Mouse (Mus musculus) MEL (cell line): Measurements from ENCODE around the gene Myo1g. TPM values are rescaled to one million over a fixed set of nuclear protein-coding genes. Genes with fewer than 3 reads are reported as not detected.

ENCODE experiments used
- DNase-seq: peaks from one replicate; pipeline ENCODE4 v3.0.0; 2011; ENCODE audit warnings: low read depth, low spot score
- H3K27ac ChIP-seq: 2 replicates; pipeline ENCODE4 v1.5.1; 2012; ENCODE audit warnings: low read depth, mild to moderate bottlenecking, control low read depth, low read length, moderate library complexity; ENCODE audit not compliant: control insufficient read depth
- H3K27me3 ChIP-seq, 2 experiments: fragments of 150-350 bp in 1 of 2; sonication (generic) in 1 of 2; 2 replicates each; pipeline ENCODE4 v1.6.1; 2012; ENCODE audit warnings: low read length in 2 of 2, mild to moderate bottlenecking in 2 of 2, improper control_type of control experiment in 1 of 2, moderate library complexity in 1 of 2; ENCODE audit not compliant: insufficient read depth in 2 of 2, control insufficient read depth in 1 of 2
- H3K36me3 ChIP-seq, 2 experiments: 2 replicates each; pipeline ENCODE4 v1.6.1; 2012 to 2014; ENCODE audit warnings: low read length in 2 of 2, improper control_type of control experiment in 1 of 2, inconsistent platforms in 1 of 2, mild to moderate bottlenecking in 1 of 2; ENCODE audit not compliant: insufficient read depth in 2 of 2, control insufficient read depth in 1 of 2
- H3K4me1 ChIP-seq, 2 experiments: fragments of 150-350 bp in 1 of 2; sonication (generic) in 1 of 2; 2 replicates each; pipeline ENCODE4 v1.6.1; 2012; ENCODE audit warnings: low read length in 2 of 2, improper control_type of control experiment in 1 of 2, mild to moderate bottlenecking in 1 of 2; ENCODE audit not compliant: insufficient read depth in 2 of 2, control insufficient read depth in 1 of 2
- H3K4me3 ChIP-seq, 2 experiments: fragments of 150-350 bp in 1 of 2; sonication (generic) in 1 of 2; 2 replicates each; pipeline ENCODE4 v1.5.1; 2012; ENCODE audit warnings: low read depth in 2 of 2, low read length in 2 of 2, mild to moderate bottlenecking in 2 of 2, moderate library complexity in 2 of 2, control low read depth in 1 of 2, improper control_type of control experiment in 1 of 2; ENCODE audit not compliant: control insufficient read depth in 1 of 2, insufficient read depth in 1 of 2
- H3K79me2 ChIP-seq: 2 replicates; pipeline ENCODE4 v1.6.1; 2012; ENCODE audit warnings: mild to moderate bottlenecking, low read length, moderate library complexity; ENCODE audit not compliant: control insufficient read depth, poor library complexity, insufficient read depth
- H3K9ac ChIP-seq: 2 replicates; pipeline ENCODE4 v1.6.1; 2012; ENCODE audit warnings: low read depth, mild to moderate bottlenecking, control low read depth, low read length, moderate library complexity; ENCODE audit not compliant: control insufficient read depth, poor library complexity, severe bottlenecking
- H3K9me3 ChIP-seq: fragments of 150-350 bp; sonication (generic); replicated peaks from 2 replicates; pipeline ENCODE4 v1.6.1; 2012; ENCODE audit warnings: mild to moderate bottlenecking, low read length, improper control_type of control experiment, moderate library complexity; ENCODE audit not compliant: insufficient read depth
- BHLHE40 ChIP-seq: IDR thresholded peaks from 2 replicates; pipeline ENCODE4 v1.6.1; 2012; ENCODE audit warnings: low read depth, mild to moderate bottlenecking, inconsistent platforms, low read length, improper control_type of control experiment, borderline replicate concordance
- CHD1 ChIP-seq: IDR thresholded peaks from 2 replicates; pipeline ENCODE4 v1.6.1; 2012; ENCODE audit warnings: low read depth, mild to moderate bottlenecking, inconsistent platforms, low read length, improper control_type of control experiment
- ELF1 ChIP-seq: IDR thresholded peaks from 2 replicates; pipeline ENCODE4 v1.6.1; 2014; ENCODE audit warnings: low read depth, mild to moderate bottlenecking, inconsistent platforms, low read length, improper control_type of control experiment, moderate library complexity
- EP300 ChIP-seq, 2 experiments: IDR thresholded peaks; 2 replicates each; pipeline ENCODE4 v1.6.1; 2011; ENCODE audit warnings: improper control_type of control experiment in 2 of 2, low read length in 2 of 2, low read depth in 1 of 2, mild to moderate bottlenecking in 1 of 2
- ETS1 ChIP-seq: IDR thresholded peaks from 2 replicates; pipeline ENCODE4 v1.6.1; 2012; ENCODE audit warnings: low read depth, mild to moderate bottlenecking, inconsistent platforms, low read length, improper control_type of control experiment, moderate library complexity
- HCFC1 ChIP-seq: IDR thresholded peaks from 2 replicates; pipeline ENCODE4 v1.6.1; 2012; ENCODE audit warnings: low read depth, mild to moderate bottlenecking, inconsistent platforms, low read length, improper control_type of control experiment, moderate library complexity
- JUND ChIP-seq: IDR thresholded peaks from 2 replicates; pipeline ENCODE4 v1.6.1; 2011; ENCODE audit warnings: low read depth, mild to moderate bottlenecking, improper control_type of control experiment, low read length
- MAX ChIP-seq: IDR thresholded peaks from 2 replicates; pipeline ENCODE4 v1.6.1; 2011; ENCODE audit warnings: low read length, improper control_type of control experiment
- MAZ ChIP-seq: IDR thresholded peaks from 2 replicates; pipeline ENCODE4 v1.6.1; 2012; ENCODE audit warnings: low read depth, mild to moderate bottlenecking, inconsistent platforms, low read length, improper control_type of control experiment
- MXI1 ChIP-seq: IDR thresholded peaks from 2 replicates; pipeline ENCODE4 v1.6.1; 2011; ENCODE audit warnings: mild to moderate bottlenecking, low read depth, low read length, improper control_type of control experiment
- MYB ChIP-seq: IDR thresholded peaks from 2 replicates; pipeline ENCODE4 v1.6.1; 2011; ENCODE audit warnings: mild to moderate bottlenecking, low read depth, low read length, improper control_type of control experiment
- MYC ChIP-seq: IDR thresholded peaks from 2 replicates; pipeline ENCODE4 v1.6.1; 2011; ENCODE audit warnings: low read depth, mild to moderate bottlenecking, low read length, improper control_type of control experiment, moderate library complexity
- NELFE ChIP-seq: IDR thresholded peaks from 2 replicates; pipeline ENCODE4 v1.6.1; 2011; ENCODE audit warnings: low read depth, low read length, improper control_type of control experiment
- NRF1 ChIP-seq: IDR thresholded peaks from 2 replicates; pipeline ENCODE4 v1.6.1; 2014; ENCODE audit warnings: low read depth, mild to moderate bottlenecking, inconsistent platforms, low read length, improper control_type of control experiment, moderate library complexity; ENCODE audit not compliant: poor library complexity, insufficient read depth, severe bottlenecking
- POLR2A ChIP-seq, 2 experiments: IDR thresholded peaks; 2 replicates each; pipeline ENCODE4 v1.6.1; 2011 to 2012; ENCODE audit warnings: low read length in 2 of 2, mild to moderate bottlenecking in 2 of 2, control low read depth in 1 of 2, improper control_type of control experiment in 1 of 2, low read depth in 1 of 2, moderate library complexity in 1 of 2; ENCODE audit not compliant: control insufficient read depth in 1 of 2, insufficient read depth in 1 of 2, poor library complexity in 1 of 2
- RCOR1 ChIP-seq: IDR thresholded peaks from 2 replicates; pipeline ENCODE4 v1.6.1; 2012; ENCODE audit warnings: low read depth, mild to moderate bottlenecking, inconsistent platforms, low read length, improper control_type of control experiment
- SIN3A ChIP-seq: IDR thresholded peaks from 2 replicates; pipeline ENCODE4 v1.6.1; 2012; ENCODE audit warnings: low read length, improper control_type of control experiment, inconsistent platforms
- TBP ChIP-seq: IDR thresholded peaks from 2 replicates; pipeline ENCODE4 v1.8.0; 2011; ENCODE audit warnings: low read depth, low read length, improper control_type of control experiment
- TCF12 ChIP-seq: IDR thresholded peaks from 2 replicates; pipeline ENCODE4 v1.6.1; 2014; ENCODE audit warnings: low read depth, mild to moderate bottlenecking, inconsistent platforms, low read length, improper control_type of control experiment, moderate library complexity
- UBTF ChIP-seq: IDR thresholded peaks from 2 replicates; pipeline ENCODE4 v1.6.1; 2012; ENCODE audit warnings: low read depth, mild to moderate bottlenecking, inconsistent platforms, low read length, improper control_type of control experiment, moderate library complexity, borderline replicate concordance; ENCODE audit not compliant: insufficient read depth
- USF1 ChIP-seq: IDR thresholded peaks from 2 replicates; pipeline ENCODE4 v1.6.1; 2014; ENCODE audit warnings: low read depth, mild to moderate bottlenecking, inconsistent platforms, low read length, improper control_type of control experiment, moderate library complexity
- ZMIZ1 ChIP-seq: IDR thresholded peaks from 2 replicates; pipeline ENCODE4 v1.6.1; 2012; ENCODE audit warnings: low read depth, mild to moderate bottlenecking, inconsistent platforms, low read length, improper control_type of control experiment, moderate library complexity
- ZNF384 ChIP-seq: IDR thresholded peaks from 2 replicates; pipeline ENCODE4 v1.6.1; 2012; ENCODE audit warnings: low read depth, mild to moderate bottlenecking, inconsistent platforms, low read length, improper control_type of control experiment
- polyA plus RNA-seq, 2 experiments: library from polyadenylated mRNA; stranded (reverse) in 1 of 2; unstranded in 1 of 2; fragments of >175 nt in 1 of 2; fragments of >200 nt in 1 of 2; gene quantifications; 2 replicates each; pipeline versions ENCODE4 v1.2.1 to v1.2.4; 2012; ENCODE audit warnings: low replicate concordance in 2 of 2, low read depth in 1 of 2; ENCODE audit not compliant: insufficient read length in 2 of 2, insufficient read depth in 1 of 2, missing spikeins in 1 of 2
- total RNA-seq: library from RNA; depleted of rRNA; stranded (reverse); fragments of 300-350 nt; gene quantifications from 2 replicates; pipeline ENCODE4 v1.2.3, GENCODE M21; 2012

Myo1g gene
- total and polyA plus RNA-seq, 3 experiments: 19.4 to 33.3 TPM; not detected in 1

GRCm38 (mm10) chr11:6519491-6520033 is 1.2 kb downstream of the Myo1g start:
- Histone ChIP-seq H3K9ac (peak overlapping the region; percentile 70), H3K9me3 (no peaks in the 10 kb centered on the region), H3K27ac (peak overlapping the region; percentile 92), H3K4me3 (peak overlapping the region; percentile 49 to 63), H3K4me1 (peaks cover 7 to 19% of the 10 kb centered on the region in 2 experiments; a peak in 3 of 4 replicates), H3K79me2 (no peaks in the 10 kb centered on the region), H3K27me3 (no peaks in the 10 kb centered on the region), H3K36me3 (peaks cover 0 to 10% of the 10 kb centered on the region in 2 experiments; a peak in 2 of 4 replicates)
- DNase-seq: peak; percentile 92
- TF ChIP-seq UBTF (no peak), ZNF384 (no peak), MYB (peak; percentile 53), HCFC1 (no peak), MAX (no peak), TCF12 (0 out of 2 replicates have a peak, but pooled peaks have one; percentile 34), EP300 (IDR thresholded peaks at IDR 0.05; ENCODE audit: low read depth in 1 of 2, low read length in 2 of 2) (peak; percentile 20 to 68; a peak in 3 of 4 replicates), BHLHE40 (no peak), USF1 (0 out of 2 replicates have a peak, but pooled peaks have one; percentile 25), MXI1 (peak; percentile 78), NELFE (peak; percentile 47), JUND (no peak), RCOR1 (peak; percentile 84), NRF1 (no peak), TBP (peak; percentile 94), MYC (peak; percentile 51; the same call in 1 of the 2 replicates), CHD1 (0 out of 2 replicates have a peak, but pooled peaks have one; percentile 13), SIN3A (peak; percentile 60), POLR2A (IDR thresholded peaks at IDR 0.05; ENCODE audit: control insufficient read depth in 1 of 2, insufficient read depth in 1 of 2, low read depth in 1 of 2, low read length in 2 of 2, poor library complexity in 1 of 2) (peak in 1 of 2 experiments; percentile 69; a peak in 2 of 4 replicates), ELF1 (0 out of 2 replicates have a peak, but pooled peaks have one; percentile 21), ETS1 (peak; percentile 24; the same call in 1 of the 2 replicates), ZMIZ1 (peak; percentile 63; the same call in 1 of the 2 replicates), MAZ (0 out of 2 replicates have a peak, but pooled peaks have one; percentile 81)
